Mouse (Mus musculus): ENCODE measurements around the gene Agl. TPM values are rescaled to one million over a fixed set of nuclear protein-coding genes. Genes with fewer than 3 reads are reported as not detected.
A peak's percentile ranks its signal among the peaks of the same experiment; 100 is the strongest.

Agl gene
- polyA plus RNA-seq, 2 experiments = 2.6 to 4.6 TPM

GRCm38 (mm10) chr3:116740106-116740505 is 67.9 kb downstream of the Agl start:
- no peaks in the 10 kb centered on the region for H3K36me3 ChIP-seq (replicated peaks; ENCODE audit: control insufficient read depth, insufficient read depth, low read depth)
- no peak overlapping the region for H3K9ac ChIP-seq (replicated peaks)
- no peak overlapping the region for H3K4me2 ChIP-seq (ENCODE audit: low read depth)
- TF ChIP-seq EP300 (IDR thresholded peaks at IDR 0.05; ENCODE audit: low read depth) (no peak), CTCF (IDR thresholded peaks at IDR 0.05; ENCODE audit: low read depth) (no peak)
- no peaks in the 10 kb centered on the region for H3K9me3 ChIP-seq (ENCODE audit: control insufficient read depth, low read length)
- H3K4me3 ChIP-seq (ENCODE audit: insufficient read depth in 1 of 2, low read depth in 2 of 2, low read length in 2 of 2) = no peak overlapping the region
- H3K4me1 ChIP-seq (replicated peaks; ENCODE audit: control insufficient read depth in 2 of 2, insufficient read depth in 2 of 2, low read length in 1 of 2) = no peaks in the 10 kb centered on the region
- H3K27ac ChIP-seq = no peak overlapping the region
- no peaks in the 10 kb centered on the region for H3K27me3 ChIP-seq (ENCODE audit: control insufficient read depth, insufficient read depth, low read length)
- WGBS (ENCODE audit: insufficient replicate concordance) = 61% methylated on average over 5 of the region's 5 CpGs
- DNase-seq (ENCODE audit: low read depth in 3 of 3, low spot score in 3 of 3) (no peak), ATAC-seq (ENCODE audit: insufficient read depth) (no peak)

GRCm38 (mm10) chr3:116737326-116737731 is 70.6 kb downstream of the Agl start:
- no peaks in the 10 kb centered on the region for H3K9me3 ChIP-seq (ENCODE audit: control insufficient read depth, low read length)
- no peak overlapping the region for H3K4me3 ChIP-seq (ENCODE audit: insufficient read depth in 1 of 2, low read depth in 2 of 2, low read length in 2 of 2)
- peak in 1 of 3 experiments; percentile 14 for DNase-seq (ENCODE audit: low read depth in 3 of 3, low spot score in 3 of 3)
- H3K36me3 ChIP-seq (replicated peaks; ENCODE audit: control insufficient read depth, insufficient read depth, low read depth) = no peaks in the 10 kb centered on the region
- H3K4me2 ChIP-seq (ENCODE audit: low read depth) = no peak overlapping the region
- no peaks in the 10 kb centered on the region for H3K4me1 ChIP-seq (replicated peaks; ENCODE audit: control insufficient read depth in 2 of 2, insufficient read depth in 2 of 2, low read length in 1 of 2)
- no peak overlapping the region for H3K9ac ChIP-seq (replicated peaks)
- TF ChIP-seq EP300 (IDR thresholded peaks at IDR 0.05; ENCODE audit: low read depth) = no peak
- TF ChIP-seq CTCF (IDR thresholded peaks at IDR 0.05; ENCODE audit: low read depth) = no peak; the same call in 1 of the 2 replicates
- no peak overlapping the region for H3K27ac ChIP-seq
- ATAC-seq (ENCODE audit: insufficient read depth) = peak; percentile 59; the same call in 1 of the 2 replicates
- WGBS (ENCODE audit: insufficient replicate concordance) = 47% methylated on average over 8 of the region's 8 CpGs
- no peaks in the 10 kb centered on the region for H3K27me3 ChIP-seq (ENCODE audit: control insufficient read depth, insufficient read depth, low read length)

GRCm38 (mm10) chr3:116729483-116730174 is 78.3 kb downstream of the Agl start:
- no peak overlapping the region for H3K4me3 ChIP-seq (ENCODE audit: insufficient read depth in 1 of 2, low read depth in 2 of 2, low read length in 2 of 2)
- H3K36me3 ChIP-seq (replicated peaks; ENCODE audit: control insufficient read depth, insufficient read depth, low read depth) = no peaks in the 10 kb centered on the region
- no peak for TF ChIP-seq CTCF (IDR thresholded peaks at IDR 0.05; ENCODE audit: low read depth)
- TF ChIP-seq EP300 (IDR thresholded peaks at IDR 0.05; ENCODE audit: low read depth) = no peak
- no peak overlapping the region for H3K9ac ChIP-seq (replicated peaks)
- H3K4me2 ChIP-seq (ENCODE audit: low read depth) = no peak overlapping the region
- no peaks in the 10 kb centered on the region for H3K27me3 ChIP-seq (ENCODE audit: control insufficient read depth, insufficient read depth, low read length)
- no peak for ATAC-seq (ENCODE audit: insufficient read depth)
- H3K9me3 ChIP-seq (ENCODE audit: control insufficient read depth, low read length) = no peaks in the 10 kb centered on the region
- no peak overlapping the region for H3K27ac ChIP-seq
- 54% methylated on average over 2 of the region's 2 CpGs for WGBS (ENCODE audit: insufficient replicate concordance)
- no peaks in the 10 kb centered on the region for H3K4me1 ChIP-seq (replicated peaks; ENCODE audit: control insufficient read depth in 2 of 2, insufficient read depth in 2 of 2, low read length in 1 of 2)
- DNase-seq (ENCODE audit: low read depth in 3 of 3, low spot score in 3 of 3) = no peak

GRCm38 (mm10) chr3:116726807-116727206 is 81.2 kb downstream of the Agl start:
- Histone ChIP-seq H3K4me3 (ENCODE audit: insufficient read depth in 1 of 2, low read depth in 2 of 2, low read length in 2 of 2) (no peak overlapping the region), H3K9ac (replicated peaks) (no peak overlapping the region), H3K27me3 (ENCODE audit: control insufficient read depth, insufficient read depth, low read length) (no peaks in the 10 kb centered on the region), H3K9me3 (ENCODE audit: control insufficient read depth, low read length) (no peaks in the 10 kb centered on the region), H3K4me1 (replicated peaks; ENCODE audit: control insufficient read depth in 2 of 2, insufficient read depth in 2 of 2, low read length in 1 of 2) (no peaks in the 10 kb centered on the region), H3K36me3 (replicated peaks; ENCODE audit: control insufficient read depth, insufficient read depth, low read depth) (no peaks in the 10 kb centered on the region), H3K4me2 (ENCODE audit: low read depth) (no peak overlapping the region), H3K27ac (no peak overlapping the region)
- no peak for DNase-seq (ENCODE audit: low read depth in 3 of 3, low spot score in 3 of 3)
- WGBS (ENCODE audit: insufficient replicate concordance) = 46% methylated on average over 9 of the region's 9 CpGs
- TF ChIP-seq EP300 (IDR thresholded peaks at IDR 0.05; ENCODE audit: low read depth) (no peak), CTCF (IDR thresholded peaks at IDR 0.05; ENCODE audit: low read depth) (no peak)
- no peak for ATAC-seq (ENCODE audit: insufficient read depth)

GRCm38 (mm10) chr3:116723496-116724481 is 84.2 kb downstream of the Agl start:
- H3K9me3 ChIP-seq (ENCODE audit: control insufficient read depth, low read length) = no peaks in the 10 kb centered on the region
- ATAC-seq (ENCODE audit: insufficient read depth) (no peak), DNase-seq (ENCODE audit: low read depth in 3 of 3, low spot score in 3 of 3) (no peak)
- TF ChIP-seq CTCF (IDR thresholded peaks at IDR 0.05; ENCODE audit: low read depth) (no peak), EP300 (IDR thresholded peaks at IDR 0.05; ENCODE audit: low read depth) (no peak)
- H3K27me3 ChIP-seq (ENCODE audit: control insufficient read depth, insufficient read depth, low read length) = no peaks in the 10 kb centered on the region
- no peak overlapping the region for H3K4me2 ChIP-seq (ENCODE audit: low read depth)
- WGBS (ENCODE audit: insufficient replicate concordance) = 60% methylated on average over 10 of the region's 10 CpGs
- H3K27ac ChIP-seq = no peak overlapping the region
- H3K36me3 ChIP-seq (replicated peaks; ENCODE audit: control insufficient read depth, insufficient read depth, low read depth) = no peaks in the 10 kb centered on the region
- H3K4me1 ChIP-seq (replicated peaks; ENCODE audit: control insufficient read depth in 2 of 2, insufficient read depth in 2 of 2, low read length in 1 of 2) = no peaks in the 10 kb centered on the region
- no peak overlapping the region for H3K4me3 ChIP-seq (ENCODE audit: insufficient read depth in 1 of 2, low read depth in 2 of 2, low read length in 2 of 2)
- H3K9ac ChIP-seq (replicated peaks) = no peak overlapping the region

Data from liver, embryonic 14.5 days (tissue).